Mouse (Mus musculus): ENCODE measurements at regions not wholly inside any gene's neighbourhood (a gene's known extent, or its start where the extent isn't known, plus 50 kb on each side); places are given as distances from the start of the nearest gene placed in this dataset.
A peak's percentile ranks its signal among the peaks of the same experiment; 100 is the strongest.

- DNase-seq (ENCODE audit: low spot score in 2 of 2): no peak
These were observed 163.0 kb downstream of the Gpr165 start for GRCm38 (mm10) chrX:96876239-96876638.

GRCm38 (mm10) chrX:96878721-96879120, 165.5 kb downstream of the Gpr165 start:
- peak in 1 of 2 experiments; percentile 12 for DNase-seq (ENCODE audit: low spot score in 2 of 2)

- DNase-seq (ENCODE audit: low spot score in 2 of 2): no peak
These were observed 165.9 kb downstream of the Gpr165 start for GRCm38 (mm10) chrX:96879154-96879553.

- DNase-seq (ENCODE audit: low spot score in 2 of 2): no peak
These were observed 171.8 kb upstream of the Pgr15l start for GRCm38 (mm10) chrX:96900636-96901035.

All from spleen, postnatal 10 days (tissue).